Mouse (Mus musculus): ENCODE data around the gene Tmem63c.

The Tmem63c gene
- long read RNA-seq, experiment 1, partial matches to known transcripts, result 1 of 1 reads
- long read RNA-seq, experiment 1, other reads (novel, unspliced or antisense), result 0 of 1 reads
- long read RNA-seq, experiment 2, result 0 reads

- intact Hi-C loops (cut with DNase I), result no loop called here
Observed at GRCm38 (mm10) chr12:87021040-87021439, at the start of gene Tmem63c. Gene Tmem63c, plus strand, starts transcription at chr12:87021340.

GRCm38 (mm10) chr12:86973216-86973615, 47.9 kb upstream of the Tmem63c start:
- intact Hi-C loops (cut with DNase I), result no loop called here

GRCm38 (mm10) chr12:86973706-86974105, 47.4 kb upstream of the Tmem63c start:
- intact Hi-C loops (cut with DNase I), result no loop called here

- intact Hi-C loops (cut with DNase I), result no loop called here
Observed at GRCm38 (mm10) chr12:86974387-86975288, 46.5 kb upstream of the Tmem63c start.

- intact Hi-C loops (cut with DNase I), result no loop called here
Observed at GRCm38 (mm10) chr12:86975761-86976160, 45.4 kb upstream of the Tmem63c start.

- intact Hi-C loops (cut with DNase I), result no loop called here
Observed at GRCm38 (mm10) chr12:86976511-86977168, 44.5 kb upstream of the Tmem63c start.

- intact Hi-C loops (cut with DNase I), result loop anchor here (2.0 kb wide), 1 partner anchor 209 kb away; no protein-coding TSS in a partner anchor
Observed at GRCm38 (mm10) chr12:86977833-86978232, 43.3 kb upstream of the Tmem63c start.

- intact Hi-C loops (cut with DNase I), result no loop called here
Observed at GRCm38 (mm10) chr12:86981180-86981579, 40.0 kb upstream of the Tmem63c start.

- intact Hi-C loops (cut with DNase I), result no loop called here
Observed at GRCm38 (mm10) chr12:86983470-86984193, 37.5 kb upstream of the Tmem63c start.

- intact Hi-C loops (cut with DNase I), result no loop called here
Observed at GRCm38 (mm10) chr12:86984194-86984555, 37.0 kb upstream of the Tmem63c start.

GRCm38 (mm10) chr12:86986562-86986961, 34.6 kb upstream of the Tmem63c start:
- intact Hi-C loops (cut with DNase I), result no loop called here

GRCm38 (mm10) chr12:86988227-86988626, 32.9 kb upstream of the Tmem63c start:
- intact Hi-C loops (cut with DNase I), result no loop called here

GRCm38 (mm10) chr12:86989378-86989777, 31.8 kb upstream of the Tmem63c start:
- intact Hi-C loops (cut with DNase I), result no loop called here

- intact Hi-C loops (cut with DNase I), result no loop called here
Observed at GRCm38 (mm10) chr12:86989890-86990754, 31.0 kb upstream of the Tmem63c start, which contains the start of gene Zdhhc22. Gene Zdhhc22, minus strand, starts transcription at chr12:86990430.

GRCm38 (mm10) chr12:86990755-86991110, 30.4 kb upstream of the Tmem63c start:
- intact Hi-C loops (cut with DNase I), result no loop called here

GRCm38 (mm10) chr12:86994166-86994565, 27.0 kb upstream of the Tmem63c start:
- intact Hi-C loops (cut with DNase I), result no loop called here

- intact Hi-C loops (cut with DNase I), result no loop called here
Observed at GRCm38 (mm10) chr12:86994776-86995175, 26.4 kb upstream of the Tmem63c start.

- intact Hi-C loops (cut with DNase I), result no loop called here
Observed at GRCm38 (mm10) chr12:86995931-86996330, 25.2 kb upstream of the Tmem63c start.

GRCm38 (mm10) chr12:86998699-86999098, 22.4 kb upstream of the Tmem63c start:
- intact Hi-C loops (cut with DNase I), result no loop called here

GRCm38 (mm10) chr12:86999283-86999820, 21.8 kb upstream of the Tmem63c start:
- intact Hi-C loops (cut with DNase I), result no loop called here

Measured in adrenal gland (tissue).